Mouse (Mus musculus): Measurements from ENCODE around the gene Mamdc2.
A peak's percentile ranks its signal among the peaks of the same experiment; 100 is the strongest.

The Mamdc2 gene

GRCm38 (mm10) chr19:23274054-23274724 lies 174.1 kb downstream of the Mamdc2 start:
- no peak for DNase-seq (ENCODE audit: low read depth)

DNA sequence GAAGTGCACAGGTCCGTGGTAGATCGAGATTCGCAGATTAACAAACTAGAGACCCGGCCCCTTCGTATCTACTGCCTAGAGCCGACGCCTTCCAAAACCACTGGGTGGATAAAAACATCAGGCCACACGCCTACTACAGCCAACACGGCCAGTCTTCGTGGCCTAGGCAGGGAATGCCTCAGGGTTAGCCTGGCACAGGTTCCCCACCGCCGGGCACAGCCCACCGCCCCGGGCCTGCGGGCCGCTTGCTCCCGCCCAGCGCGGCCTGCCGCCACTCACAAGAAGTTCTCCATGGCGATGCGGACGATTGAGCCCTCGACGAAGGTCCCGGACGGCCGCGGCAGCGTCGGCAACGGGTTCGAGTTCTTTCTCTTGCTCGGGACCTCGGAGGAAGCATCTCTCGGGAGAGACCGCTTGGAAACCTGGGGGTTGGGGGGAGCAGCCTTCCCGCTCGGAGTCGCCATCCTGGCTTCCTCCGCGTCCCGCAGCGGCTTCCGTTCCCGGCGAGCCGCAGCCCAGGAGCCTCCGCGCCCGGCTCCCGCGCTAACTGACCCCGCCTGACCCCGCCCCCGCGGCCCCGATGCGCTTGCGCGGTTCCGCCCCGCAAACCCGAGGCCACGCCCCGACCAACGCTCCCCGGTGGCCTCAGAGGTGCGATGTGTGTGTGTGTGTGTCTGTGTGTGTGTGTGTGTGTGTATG lies 174.7 kb downstream of the Mamdc2 start, which contains the start of gene Smc5:
TSS of gene Smc5 (minus strand) at position 543 of the 699 bp plus-strand sequence.
- DNase-seq (ENCODE audit: low read depth) = peak; percentile 44

DNA sequence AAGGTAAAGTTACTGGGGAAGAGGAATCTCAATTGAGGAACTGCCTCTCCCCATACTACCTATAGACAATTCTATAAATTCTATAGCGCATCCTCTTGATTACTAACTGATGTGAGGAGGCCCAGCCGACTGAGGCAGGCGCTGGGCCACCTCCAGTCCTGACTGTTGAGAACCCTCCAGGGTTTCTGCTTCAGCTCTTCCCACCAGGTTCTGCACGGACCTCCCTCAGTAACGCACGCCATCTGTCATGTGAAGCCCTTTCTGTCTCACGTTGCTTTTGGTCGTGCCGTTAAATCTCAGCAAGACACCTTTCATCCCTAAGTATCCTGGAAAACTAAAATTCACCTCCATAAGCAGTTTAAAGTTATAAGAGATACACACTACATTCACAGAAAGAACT lies 191.5 kb downstream of the Mamdc2 start:
- DNase-seq (ENCODE audit: low read depth) = no peak

All from fibroblast of lung, adult 2 months (primary cell).